Mouse (Mus musculus) inflammation-experienced regulatory T-cells, adult 6 months (primary cell): ENCODE data around the gene Sh3gl2. TPM values are rescaled to one million over a fixed set of nuclear protein-coding genes. Genes with fewer than 3 reads are reported as not detected.

Source experiments
- ATAC-seq: one replicate; pipeline ENCODE4 v1.8.0; 2017
- polyA plus RNA-seq, 3 experiments: library from polyadenylated mRNA; unstranded; fragments of 100-300 nt; shearing (Covaris generic); gene quantifications; one replicate each; pipeline ENCODE4 v1.2.1; 2017

Gene Sh3gl2
- not detected for polyA plus RNA-seq

GRCm38 (mm10) chr4:85205071-85205635 is at the start of gene Sh3gl2:
TSS of gene Sh3gl2 (plus strand) at chr4:85205126.
- no peak for ATAC-seq

- ATAC-seq: no peak
Observed at GRCm38 (mm10) chr4:85161156-85161555, 43.8 kb upstream of the Sh3gl2 start.

- no peak for ATAC-seq
Observed at GRCm38 (mm10) chr4:85162468-85163312, 42.2 kb upstream of the Sh3gl2 start.

GRCm38 (mm10) chr4:85163313-85163615 is 41.7 kb upstream of the Sh3gl2 start:
- no peak for ATAC-seq

GRCm38 (mm10) chr4:85168001-85168400 is 36.9 kb upstream of the Sh3gl2 start:
- no peak for ATAC-seq

GRCm38 (mm10) chr4:85175466-85175865 is 29.5 kb upstream of the Sh3gl2 start:
- ATAC-seq: no peak

GRCm38 (mm10) chr4:85178394-85179051 is 26.4 kb upstream of the Sh3gl2 start:
- ATAC-seq: no peak

GRCm38 (mm10) chr4:85186011-85186410 is 18.9 kb upstream of the Sh3gl2 start:
- ATAC-seq: no peak

- ATAC-seq: no peak
Observed at GRCm38 (mm10) chr4:85196201-85196600, 8.7 kb upstream of the Sh3gl2 start.

- no peak for ATAC-seq
Observed at GRCm38 (mm10) chr4:85198431-85198830, 6.5 kb upstream of the Sh3gl2 start.

- ATAC-seq: no peak
Observed at GRCm38 (mm10) chr4:85202582-85202981, 2.3 kb upstream of the Sh3gl2 start.

- no peak for ATAC-seq
Observed at GRCm38 (mm10) chr4:85205636-85206211, 798 bp downstream of the Sh3gl2 start.

- ATAC-seq: no peak
Observed at GRCm38 (mm10) chr4:85206675-85207400, 1.9 kb downstream of the Sh3gl2 start.

GRCm38 (mm10) chr4:85207515-85207914 is 2.6 kb downstream of the Sh3gl2 start:
- no peak for ATAC-seq

GRCm38 (mm10) chr4:85208531-85208930 is 3.6 kb downstream of the Sh3gl2 start:
- no peak for ATAC-seq

GRCm38 (mm10) chr4:85210953-85211352 is 6.0 kb downstream of the Sh3gl2 start:
- ATAC-seq: no peak

- no peak for ATAC-seq
Observed at GRCm38 (mm10) chr4:85217003-85217402, 12.1 kb downstream of the Sh3gl2 start.

GRCm38 (mm10) chr4:85222716-85223115 is 17.8 kb downstream of the Sh3gl2 start:
- no peak for ATAC-seq

- no peak for ATAC-seq
Observed at GRCm38 (mm10) chr4:85226731-85227130, 21.8 kb downstream of the Sh3gl2 start.

GRCm38 (mm10) chr4:85227664-85228588 is 23.0 kb downstream of the Sh3gl2 start:
- ATAC-seq: no peak

GRCm38 (mm10) chr4:85228589-85228948 is 23.6 kb downstream of the Sh3gl2 start:
- no peak for ATAC-seq
